Mouse (Mus musculus): ENCODE data around the gene Pan3. TPM values are rescaled to one million over a fixed set of nuclear protein-coding genes. Genes with fewer than 3 reads are reported as not detected.

Pan3 gene
- polyA plus RNA-seq, 1 experiment, result 150 TPM

GRCm38 (mm10) chr5:147585070-147585469, 155.1 kb downstream of the Pan3 start:
- Histone ChIP-seq H3K4me1 (ENCODE audit: control insufficient read depth, insufficient read depth, low read length) (peaks cover 6% of the 10 kb centered on the region), H3K27ac (ENCODE audit: insufficient read depth, low read depth, low read length) (no peak overlapping the region), H3K4me3 (ENCODE audit: insufficient read depth, low read length) (no peak overlapping the region)
- no peak for TF ChIP-seq POLR2A (IDR thresholded peaks at IDR 0.05; ENCODE audit: borderline replicate concordance, low read depth, low read length)
- TF ChIP-seq CTCF (IDR thresholded peaks at IDR 0.05; ENCODE audit: low read depth, low read length), result no peak

GRCm38 (mm10) chr5:147589814-147590213, 159.9 kb downstream of the Pan3 start:
- no peak overlapping the region for H3K27ac ChIP-seq (ENCODE audit: insufficient read depth, low read depth, low read length)
- no peak for TF ChIP-seq POLR2A (IDR thresholded peaks at IDR 0.05; ENCODE audit: borderline replicate concordance, low read depth, low read length)
- TF ChIP-seq CTCF (IDR thresholded peaks at IDR 0.05; ENCODE audit: low read depth, low read length), result no peak
- no peak overlapping the region for H3K4me3 ChIP-seq (ENCODE audit: insufficient read depth, low read length)
- H3K4me1 ChIP-seq (ENCODE audit: control insufficient read depth, insufficient read depth, low read length), result peaks cover 6% of the 10 kb centered on the region

- TF ChIP-seq CTCF (IDR thresholded peaks at IDR 0.05; ENCODE audit: low read depth, low read length) (no peak), POLR2A (IDR thresholded peaks at IDR 0.05; ENCODE audit: borderline replicate concordance, low read depth, low read length) (no peak)
- Histone ChIP-seq H3K27ac (ENCODE audit: insufficient read depth, low read depth, low read length) (no peak overlapping the region), H3K4me1 (ENCODE audit: control insufficient read depth, insufficient read depth, low read length) (no peaks in the 10 kb centered on the region), H3K4me3 (ENCODE audit: insufficient read depth, low read length) (no peak overlapping the region)
These were observed 167.9 kb downstream of the Pan3 start for GRCm38 (mm10) chr5:147597825-147598224.

Other genes starting within 250 kb of the Pan3 start
- gene Gsx1, start 241.5 kb upstream of the Pan3 start, polyA plus RNA-seq (2012; ENCODE audit: insufficient read depth, insufficient read length, missing spikeins), result not detected in 2 replicates
- not detected in 2 replicates for gene Pdx1, start 160.2 kb upstream of the Pan3 start, polyA plus RNA-seq (2012; ENCODE audit: insufficient read depth, insufficient read length, missing spikeins)
- not detected in 2 replicates for gene Cdx2, start 122.9 kb upstream of the Pan3 start, polyA plus RNA-seq (2012; ENCODE audit: insufficient read depth, insufficient read length, missing spikeins)
- gene Urad, start 107.7 kb upstream of the Pan3 start, polyA plus RNA-seq (2012; ENCODE audit: insufficient read depth, insufficient read length, missing spikeins), result not detected in 2 replicates
- gene Flt3, start 29.7 kb upstream of the Pan3 start, polyA plus RNA-seq (2012; ENCODE audit: insufficient read depth, insufficient read length, missing spikeins), result not detected in 2 replicates

Data from bone marrow macrophage, adult 2 months (primary cell).